Mouse (Mus musculus) cerebellum, adult 9-11 months (tissue): ENCODE data around the gene Clic3.

Source experiments
- DNase-seq: peaks from one replicate; pipeline ENCODE4 v3.0.0; 2022

Clic3 gene

DNA sequence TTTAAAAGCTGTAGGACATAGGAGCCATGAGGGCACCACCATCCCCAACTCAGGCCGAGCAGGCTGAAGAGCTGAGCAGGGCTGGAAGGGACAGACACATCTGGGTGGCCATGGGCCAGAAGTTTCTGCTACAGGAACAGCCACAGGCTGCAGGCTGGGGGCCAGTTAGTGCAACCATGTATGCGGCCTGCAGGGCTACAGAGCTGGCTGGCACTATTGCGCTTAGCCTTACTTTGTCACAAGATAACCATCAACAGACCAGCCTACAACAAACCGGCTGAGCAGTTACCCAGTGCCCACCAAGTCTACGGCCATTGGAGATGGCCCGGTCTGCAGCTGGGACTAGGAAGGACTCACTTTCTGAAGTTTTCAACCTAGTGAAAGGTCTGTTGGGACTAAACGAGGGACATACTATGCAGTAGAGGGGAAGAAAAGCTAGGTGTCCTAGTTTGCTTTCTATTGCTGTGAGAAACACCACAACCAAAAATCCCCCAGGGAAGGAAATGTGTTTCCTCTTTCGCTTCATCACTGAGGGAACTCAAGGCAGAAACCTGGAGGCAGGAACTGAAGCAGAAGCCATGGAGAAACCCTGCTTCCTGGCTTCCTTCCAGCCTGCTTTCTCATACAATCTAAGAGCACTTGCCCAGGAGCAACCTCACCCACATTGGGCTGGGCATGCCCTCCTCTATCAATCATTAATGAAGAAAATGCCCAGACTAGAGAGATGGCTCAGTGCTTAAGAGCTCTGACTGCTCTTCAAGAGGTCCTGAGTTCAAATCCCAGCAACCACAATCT lies 5.6 kb upstream of the Clic3 start:
- DNase-seq, result no peak

DNA sequence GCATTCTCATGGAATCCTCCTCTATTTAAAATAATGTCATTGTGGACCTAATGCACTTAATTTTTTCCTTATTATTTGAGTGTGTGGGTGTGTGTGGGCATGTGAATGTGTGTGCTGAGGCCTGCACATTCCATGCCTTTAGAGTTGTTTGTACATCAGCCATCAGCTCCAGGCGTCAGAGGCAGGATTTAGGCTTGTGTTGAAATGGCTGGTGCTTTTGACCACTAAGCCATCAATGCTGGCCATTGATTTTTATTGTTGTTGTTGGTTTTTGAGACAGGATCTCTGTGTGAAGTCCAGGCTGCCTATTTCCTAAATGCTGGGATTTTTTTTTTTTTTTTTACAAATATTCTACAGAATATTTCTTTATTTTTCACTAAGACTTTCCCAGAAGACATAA lies 3.7 kb upstream of the Clic3 start:
- no peak for DNase-seq

DNA sequence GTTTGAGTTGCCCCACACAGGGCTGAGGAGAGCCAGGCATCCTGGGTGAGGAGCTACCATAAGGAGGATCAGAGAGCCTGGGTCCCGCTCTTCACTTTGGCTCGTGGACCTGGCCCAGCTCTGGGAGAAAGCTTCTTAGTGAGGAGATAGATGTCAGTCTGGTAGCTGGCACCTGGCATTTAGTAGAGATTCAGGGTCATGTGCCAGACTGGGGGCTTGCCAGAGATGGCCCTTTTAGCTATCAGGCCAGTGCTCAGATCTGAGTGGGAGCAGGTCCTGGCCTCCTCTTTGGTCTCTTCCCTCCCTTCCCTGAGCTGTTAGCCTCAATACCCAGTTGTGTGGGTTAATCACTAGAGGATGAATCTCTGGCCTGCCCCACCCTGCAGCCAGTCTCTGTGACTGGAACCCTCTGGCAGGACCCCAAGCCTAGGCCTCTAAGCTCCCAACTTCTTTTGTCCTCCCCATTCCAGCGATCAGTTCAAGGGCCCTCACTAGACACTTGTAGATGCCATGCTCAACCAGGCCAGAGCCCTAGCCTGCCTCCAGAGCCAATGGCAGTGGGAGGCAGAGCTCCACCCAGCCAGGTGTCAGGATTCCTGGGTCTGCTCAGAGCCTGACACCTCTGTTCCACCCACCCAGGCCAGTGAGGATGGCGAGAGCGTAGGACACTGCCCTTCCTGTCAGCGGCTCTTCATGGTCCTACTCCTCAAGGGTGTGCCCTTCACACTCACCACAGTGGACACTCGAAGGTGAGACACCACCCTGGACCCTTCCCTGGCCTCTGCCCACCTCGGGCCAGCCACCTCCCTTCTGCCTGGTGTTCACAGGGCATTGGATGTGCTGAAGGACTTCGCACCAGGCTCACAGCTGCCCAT lies 621 bp downstream of the Clic3 start:
- DNase-seq, result peak; percentile 74

DNA sequence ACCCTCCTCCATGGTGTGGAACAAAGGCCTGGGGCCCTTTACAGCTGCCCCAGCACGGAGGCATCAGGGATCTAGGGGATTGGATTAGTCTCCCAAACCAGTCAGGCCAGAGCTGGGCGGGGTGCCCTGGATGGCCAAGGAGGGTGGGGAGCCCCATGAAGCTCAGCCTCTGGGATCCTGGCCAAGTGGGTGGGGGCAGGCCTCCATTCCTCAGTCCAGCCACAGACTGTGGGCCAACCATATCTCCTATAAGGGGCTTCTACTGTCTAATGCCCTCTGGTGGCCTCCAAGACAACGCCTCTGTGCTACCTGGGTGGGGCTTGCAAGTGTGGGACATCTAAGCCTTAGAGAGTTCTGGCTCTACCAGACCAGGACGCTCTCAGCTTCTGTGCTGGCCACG lies 2.3 kb downstream of the Clic3 start:
- peak; percentile 73 for DNase-seq

DNA sequence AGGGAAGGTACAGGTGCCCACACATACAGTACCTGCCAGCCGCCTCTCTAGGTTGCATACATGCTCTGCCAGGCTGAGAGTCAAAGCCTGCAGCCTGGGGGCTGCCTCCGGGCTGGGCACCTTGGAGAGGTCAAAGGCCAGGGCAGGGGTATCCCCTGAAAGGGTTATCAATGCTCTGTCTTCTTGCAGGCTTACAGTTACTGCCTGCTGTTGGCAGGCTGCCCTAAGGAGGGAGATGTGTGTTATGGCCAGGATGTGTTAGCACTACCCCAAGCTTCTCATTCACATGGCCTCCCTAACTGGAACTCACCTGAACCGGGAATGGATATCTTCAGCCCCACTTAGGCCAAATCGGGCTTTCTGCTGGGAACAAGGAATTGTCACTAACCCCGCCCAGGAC lies 3.5 kb downstream of the Clic3 start:
- DNase-seq, result peak; percentile 84

DNA sequence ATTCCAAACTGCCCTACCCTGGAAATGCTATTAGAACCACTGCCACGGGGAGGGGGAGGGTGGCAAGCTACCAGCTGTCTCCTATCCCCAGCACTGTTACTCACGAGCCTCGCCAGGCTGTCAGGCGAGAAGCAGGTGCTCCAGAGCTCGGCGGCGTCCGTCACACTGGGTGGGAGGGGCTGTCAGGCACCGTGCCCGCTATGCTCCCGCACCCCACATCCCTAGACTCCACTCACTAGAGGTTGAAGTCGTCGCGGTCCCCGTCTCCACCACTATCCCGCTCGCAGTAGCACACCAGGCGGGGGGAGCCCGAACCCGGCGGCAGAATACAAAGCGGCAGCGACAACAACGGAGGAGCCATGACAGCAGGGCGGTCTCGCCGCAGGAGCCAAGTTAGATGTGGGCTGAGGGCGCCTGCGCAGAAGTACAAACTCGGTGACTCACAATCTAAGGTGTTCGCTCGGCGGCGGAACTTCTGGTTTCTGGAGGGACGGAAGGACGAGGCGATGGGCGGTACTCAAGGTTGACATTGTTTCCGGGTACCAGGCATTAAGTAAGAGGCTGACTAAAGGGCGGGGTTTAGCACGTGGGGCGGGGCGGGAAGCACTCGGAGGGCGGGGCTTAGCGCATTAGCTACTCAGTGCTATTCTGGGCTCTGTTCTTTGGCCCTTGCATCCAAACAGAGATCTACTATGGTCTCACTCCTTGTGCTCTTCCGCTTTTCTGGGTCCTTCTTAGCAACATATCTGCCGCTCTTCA lies 4.1 kb downstream of the Clic3 start, which contains the start of gene Paxx:
TSS of gene Paxx (minus strand) at position 544 of the 759 bp plus-strand sequence.
- DNase-seq, result peak; percentile 97

DNA sequence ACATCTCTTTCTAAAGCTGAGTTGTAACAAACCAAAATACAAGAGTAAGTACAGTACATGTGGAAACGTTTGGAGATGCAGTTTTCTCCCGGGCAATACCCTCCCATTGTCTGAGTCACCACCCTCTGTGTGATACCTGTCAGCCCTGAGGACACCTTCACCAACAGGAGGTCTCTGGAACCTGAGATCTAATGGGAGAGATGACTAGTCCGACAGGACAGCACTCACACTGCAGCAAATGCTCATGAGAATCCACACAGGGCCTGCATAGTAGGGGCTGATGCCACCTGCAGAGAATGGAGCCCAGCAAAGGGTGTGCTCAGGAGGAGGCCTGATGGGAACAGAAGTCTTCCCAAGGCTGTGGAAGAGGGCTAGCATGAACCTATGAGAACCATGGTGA lies 4.8 kb downstream of the Clic3 start:
- peak; percentile 67 for DNase-seq

DNA sequence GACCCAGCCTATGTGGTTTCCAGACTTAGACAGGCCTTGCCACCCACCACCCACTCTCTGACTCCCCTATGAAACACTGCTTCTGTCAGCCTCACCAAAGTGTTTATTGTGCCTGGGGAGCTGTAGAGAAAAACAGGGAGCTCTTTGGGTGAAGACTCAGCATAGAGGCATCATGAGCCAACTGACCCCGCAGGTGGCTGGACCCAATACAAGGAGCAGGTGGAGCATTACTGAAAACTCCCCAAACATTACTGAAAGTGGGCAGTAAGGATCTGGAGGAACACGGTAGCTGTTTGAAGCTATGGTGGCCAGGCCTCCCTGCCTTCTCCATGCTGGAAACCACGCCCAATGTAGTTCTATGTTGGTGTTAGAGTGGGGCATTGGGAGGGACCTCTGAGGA lies 7.0 kb downstream of the Clic3 start:
- peak; percentile 78 for DNase-seq

DNA sequence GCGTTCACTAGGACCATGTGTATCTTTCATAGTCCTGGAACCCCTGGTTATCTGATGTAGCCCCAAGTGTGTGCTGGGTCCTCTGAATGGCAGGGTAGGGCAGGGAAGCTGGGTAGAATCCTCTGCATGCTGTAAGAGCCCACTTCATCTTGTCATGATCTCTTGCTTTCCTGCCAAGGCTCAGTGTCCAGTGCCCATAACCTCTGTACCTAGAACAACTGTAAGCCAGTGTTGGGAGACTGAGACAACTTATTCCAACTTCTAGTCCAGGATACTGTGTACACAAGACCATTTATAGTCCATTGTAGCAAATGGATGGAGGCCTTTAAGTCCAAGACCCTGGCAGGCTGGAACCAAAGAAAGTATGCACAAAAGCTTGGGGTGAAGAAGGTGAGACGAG lies 8.6 kb downstream of the Clic3 start:
- DNase-seq, result no peak

DNA sequence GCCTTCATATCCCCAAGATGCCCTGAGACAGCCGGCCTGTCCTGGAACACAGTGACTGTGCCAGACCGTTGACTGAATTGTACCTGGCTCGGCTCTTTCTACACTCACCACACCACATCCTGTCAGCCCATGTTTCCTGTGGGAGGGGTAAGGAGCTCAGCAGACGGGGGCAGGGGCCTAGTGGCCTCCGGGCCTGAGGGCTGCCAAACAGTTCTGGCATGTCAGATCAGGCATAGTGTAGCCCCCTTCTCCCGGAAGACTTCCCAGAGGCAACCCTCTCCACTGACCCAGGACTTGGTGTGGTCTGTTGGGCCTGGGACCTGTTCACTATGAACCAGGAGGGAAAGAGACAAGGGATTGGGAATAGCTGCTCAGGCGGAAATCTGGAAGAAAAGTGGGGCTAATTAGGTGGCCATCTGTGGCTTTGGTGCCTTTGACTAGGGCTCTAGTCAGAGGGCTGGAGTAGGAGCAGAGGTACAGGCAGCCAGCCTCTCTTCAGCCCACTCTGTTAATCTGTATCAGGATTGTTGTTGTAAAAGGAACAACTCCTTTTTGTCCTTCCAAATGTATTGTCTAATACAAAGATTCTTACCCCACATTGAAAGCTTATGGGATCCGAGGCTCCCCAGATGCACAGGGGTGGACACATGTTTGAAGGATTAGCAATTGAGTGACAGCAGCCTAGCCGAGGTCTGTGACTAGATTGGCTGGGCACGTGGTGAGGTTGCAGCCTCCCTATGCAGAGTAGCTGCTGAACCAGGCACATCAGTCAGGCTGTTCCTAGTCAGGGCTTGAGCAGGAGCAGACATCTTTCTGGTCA lies 9.4 kb downstream of the Clic3 start:
- DNase-seq, result peak; percentile 73

DNA sequence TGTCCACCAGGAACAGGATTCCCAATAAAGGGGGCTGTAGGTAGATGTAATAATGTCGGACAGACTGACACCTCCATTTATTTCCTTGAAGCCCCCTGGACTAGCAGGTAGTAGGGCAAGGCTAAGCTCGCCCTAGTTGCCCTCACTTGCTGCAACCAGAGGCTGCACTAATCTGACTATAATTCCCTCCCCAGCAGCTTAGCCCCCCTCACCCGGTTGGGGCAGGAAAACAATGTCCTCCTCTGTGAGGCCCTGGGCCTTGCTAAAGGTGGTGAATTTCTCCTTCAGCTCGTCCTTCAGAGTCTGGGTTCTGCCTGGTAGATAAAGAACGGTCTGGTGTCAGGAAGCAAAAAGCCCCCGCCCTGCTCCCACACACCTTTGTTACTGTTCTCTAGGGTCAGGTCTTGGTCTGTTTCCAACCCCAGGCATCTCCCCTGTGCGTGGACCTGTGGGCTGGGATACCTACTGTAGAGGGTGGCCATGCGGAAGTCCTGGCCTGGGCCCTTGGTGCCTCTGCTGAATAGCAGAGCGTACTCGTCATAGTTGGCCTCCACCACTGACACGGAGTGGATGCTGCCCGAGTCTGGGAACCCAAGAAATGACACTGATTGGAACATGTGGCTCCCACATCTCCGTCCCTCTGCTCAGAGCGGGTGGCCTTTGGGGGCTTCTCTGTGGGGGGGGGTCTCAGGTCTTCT lies 11.1 kb downstream of the Clic3 start:
- DNase-seq, result peak; percentile 54

DNA sequence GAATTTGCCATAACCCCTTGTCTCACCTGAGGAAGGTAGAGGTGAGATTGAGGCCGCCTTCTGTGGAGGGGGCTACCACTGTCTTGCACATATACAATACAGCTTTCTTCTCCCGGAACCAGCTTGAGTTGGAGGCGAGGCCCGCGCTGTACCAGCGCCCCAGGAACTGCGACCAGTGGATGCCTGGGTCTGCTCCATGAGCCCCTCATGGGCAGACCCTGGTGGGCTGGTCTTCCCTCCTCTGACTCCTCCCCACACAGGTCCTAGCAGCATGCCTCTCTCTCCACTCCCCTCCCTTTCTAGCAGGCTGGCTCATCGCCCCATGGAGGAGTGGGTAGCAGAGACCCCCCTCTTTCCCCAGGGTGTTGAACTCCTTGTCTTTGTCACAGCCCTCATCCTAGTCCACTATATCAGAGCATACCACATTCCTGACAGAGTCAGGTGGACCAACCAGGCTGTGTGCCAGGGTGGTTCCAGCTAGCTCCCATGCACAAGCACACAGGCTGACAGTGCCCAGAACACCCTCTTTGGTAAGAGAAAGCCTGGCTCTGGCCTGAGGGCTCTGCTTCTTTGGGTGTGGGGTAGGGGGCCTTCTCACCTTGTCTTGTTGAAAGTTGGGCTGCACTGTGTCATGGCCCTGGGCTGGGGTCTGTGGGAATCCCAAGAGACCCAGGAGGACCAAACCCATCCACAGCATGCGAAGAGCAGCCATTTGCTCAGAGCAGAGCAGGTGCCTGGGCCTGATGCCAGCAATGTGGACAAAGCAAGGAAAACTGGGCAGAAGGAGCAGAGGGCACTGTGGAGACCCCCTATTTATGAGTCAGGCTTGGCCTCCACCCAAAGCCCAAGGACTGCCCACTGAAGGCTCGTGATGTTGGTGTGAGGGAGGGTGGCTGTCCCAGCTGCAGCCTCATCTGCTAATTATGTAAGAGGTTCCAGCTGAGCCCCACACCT lies 12.6 kb downstream of the Clic3 start:
- DNase-seq, result peak; percentile 82

DNA sequence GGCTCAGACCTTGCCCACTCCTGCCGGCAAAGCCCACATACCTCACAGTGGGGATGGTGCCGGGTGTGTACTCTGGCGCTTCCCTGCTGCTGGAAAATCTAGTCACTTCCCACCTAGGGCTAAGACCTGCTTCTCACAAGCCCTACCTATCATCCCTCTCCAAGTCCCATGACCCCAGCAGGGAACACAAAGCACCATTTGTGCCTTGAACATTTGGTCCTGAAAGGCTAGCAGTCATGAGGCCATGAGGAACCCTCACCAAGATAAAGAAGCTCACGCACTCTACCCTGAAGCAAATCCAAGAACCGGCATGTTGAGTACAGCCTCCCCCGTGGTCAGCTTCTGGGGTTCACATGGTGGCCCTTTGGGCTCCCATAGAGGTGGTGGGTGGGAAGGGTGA lies 13.3 kb downstream of the Clic3 start, which contains the start of gene Ptgds:
TSS of gene Ptgds (minus strand) at position 78 of the 400 bp plus-strand sequence.
- no peak for DNase-seq

DNA sequence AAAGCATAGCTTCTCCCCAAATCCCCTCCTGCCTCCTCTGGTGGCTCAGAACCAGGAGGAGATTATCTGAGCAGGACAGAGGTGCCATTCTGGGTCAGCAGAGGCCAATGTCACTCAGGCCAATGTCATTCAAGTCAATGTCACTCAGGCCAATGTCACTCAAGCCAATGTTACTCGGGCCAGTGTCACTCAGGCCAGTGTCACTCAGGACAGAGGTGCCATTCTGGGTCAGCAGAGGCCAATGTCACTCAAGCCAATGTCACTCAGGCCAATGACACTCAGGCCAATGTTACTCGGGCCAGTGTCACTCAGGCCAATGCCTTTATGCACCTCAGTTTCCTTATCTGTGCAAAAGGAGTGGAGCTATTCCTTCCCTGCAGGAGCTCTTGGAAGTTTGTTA lies 15.9 kb downstream of the Clic3 start:
- DNase-seq, result no peak

DNA sequence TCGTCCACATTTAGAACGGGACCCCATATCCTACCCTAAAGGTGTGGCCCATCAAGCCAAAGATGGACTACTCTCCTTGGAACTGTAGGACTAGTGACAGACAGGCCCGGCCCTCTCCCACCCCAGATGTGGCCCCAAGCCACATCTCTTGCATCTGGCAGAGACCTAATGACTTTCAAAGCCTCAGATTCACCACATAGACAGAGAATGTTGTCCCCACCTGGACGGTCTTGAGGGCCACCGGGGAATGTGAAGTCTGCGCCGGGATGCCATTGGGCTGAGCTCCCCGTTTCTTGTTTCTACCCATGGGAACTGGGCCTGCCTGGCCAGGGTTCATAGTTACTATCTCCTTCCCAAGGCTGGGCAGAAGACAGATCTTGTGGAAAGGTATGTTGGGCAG lies 20.9 kb downstream of the Clic3 start:
- DNase-seq, result no peak

DNA sequence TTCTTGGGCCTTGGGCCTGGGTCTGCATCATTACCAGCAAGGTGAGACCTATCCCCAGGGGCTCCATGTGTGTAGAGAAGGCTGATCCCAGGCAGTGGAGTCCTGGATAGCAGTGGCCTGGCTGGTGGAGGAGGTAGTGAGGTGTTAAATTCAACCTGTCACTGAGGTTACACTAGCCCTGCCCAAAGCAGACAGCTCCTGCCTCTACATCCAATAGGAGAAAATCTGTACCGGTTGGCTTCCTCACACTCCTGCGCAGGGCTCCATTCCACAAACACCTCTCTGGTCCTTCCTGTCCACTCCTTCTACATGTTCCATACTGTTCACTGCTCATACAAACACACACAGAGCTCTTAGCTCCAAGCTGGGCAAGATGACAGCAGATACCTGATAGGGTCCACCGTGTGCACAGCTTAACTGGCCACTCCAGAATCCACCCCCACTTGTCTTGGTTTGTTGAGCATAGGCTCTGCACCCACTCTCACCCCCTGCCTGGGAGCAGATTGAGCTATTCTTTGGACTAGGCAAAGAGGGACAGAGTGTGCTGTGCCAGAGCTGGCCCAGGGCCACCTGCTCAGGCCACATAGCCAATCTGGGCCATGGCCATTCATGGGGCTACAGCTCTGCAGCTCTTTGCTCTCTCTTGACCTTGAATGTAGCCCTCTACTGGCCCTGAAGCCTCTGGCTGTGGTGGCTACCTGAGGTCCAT lies 21.5 kb downstream of the Clic3 start:
- DNase-seq, result peak; percentile 99

DNA sequence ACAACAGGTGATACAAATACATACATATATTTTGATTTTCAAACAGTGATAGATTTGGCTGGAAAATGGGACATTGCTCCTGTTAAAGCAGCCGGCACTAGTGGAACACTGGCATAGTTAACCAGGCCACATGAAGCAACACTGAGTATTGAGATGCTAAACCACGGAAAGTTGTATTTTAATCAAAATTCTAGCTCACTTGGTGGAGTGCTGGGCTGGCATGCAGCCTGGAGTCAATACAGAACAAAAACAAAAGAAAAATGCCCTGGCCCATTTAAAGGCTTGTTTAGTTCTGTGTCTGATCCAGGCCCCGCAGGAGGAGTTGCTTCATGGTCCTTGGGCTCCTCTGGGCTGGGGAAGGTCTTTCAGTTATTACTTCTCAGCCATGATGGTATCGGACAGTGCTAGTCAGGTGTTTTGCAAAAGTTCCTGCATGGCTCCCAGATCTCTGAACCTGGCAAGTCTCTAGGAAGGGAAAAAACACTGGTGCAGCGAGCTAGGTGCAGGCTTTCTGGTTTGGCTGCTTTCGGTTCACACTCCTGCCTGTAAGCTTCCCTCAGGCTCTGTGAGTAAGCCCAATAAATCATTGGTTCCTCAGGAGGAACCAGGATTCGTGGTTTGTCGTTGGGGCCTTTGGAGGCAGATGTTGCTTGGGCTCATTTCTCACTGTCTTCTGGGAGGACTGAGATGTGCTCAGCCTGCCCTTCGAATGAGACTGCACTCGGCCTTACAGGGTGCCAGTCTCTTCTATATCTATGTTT lies 23.1 kb downstream of the Clic3 start:
- DNase-seq, result no peak

DNA sequence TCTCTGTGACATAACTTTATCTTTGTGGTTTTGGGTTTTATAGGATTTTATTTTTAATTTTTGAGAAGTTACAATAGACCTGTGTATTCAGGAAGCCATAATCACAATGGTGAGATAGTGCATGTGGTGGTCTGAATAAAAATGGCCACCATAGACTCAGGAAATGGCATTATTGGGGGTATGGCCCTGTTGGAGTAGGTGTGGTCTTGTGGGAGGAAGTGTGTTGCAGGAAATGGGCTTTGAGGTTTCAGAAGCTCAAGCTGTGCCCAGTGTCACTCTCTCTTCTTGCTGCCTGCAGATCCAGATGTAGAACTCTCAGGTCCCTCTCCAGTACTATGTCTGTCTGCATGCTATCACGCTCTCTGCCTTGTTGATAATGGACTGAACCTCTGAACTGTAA lies 23.9 kb downstream of the Clic3 start:
- no peak for DNase-seq

DNA sequence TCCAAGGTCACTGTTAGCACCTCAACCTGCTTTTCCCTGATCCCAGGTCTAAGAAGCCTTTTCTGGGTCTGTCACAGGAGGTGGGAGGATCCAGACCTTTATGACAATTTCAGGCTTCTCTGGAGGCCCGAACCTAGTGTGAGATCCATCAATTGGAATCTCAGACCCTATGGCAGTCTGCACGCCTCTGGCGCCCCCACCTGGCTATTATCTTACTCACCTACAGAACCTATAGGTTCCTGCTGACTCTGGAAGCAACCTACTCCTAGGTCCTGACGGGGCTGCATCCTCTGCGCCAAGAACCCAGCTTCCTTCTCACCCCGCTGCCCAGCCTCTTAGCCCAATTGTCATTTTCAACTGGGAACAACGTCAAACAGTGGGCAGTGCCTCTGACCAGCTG lies 26.3 kb downstream of the Clic3 start:
- peak; percentile 76 for DNase-seq
